Mouse (Mus musculus) testis, adult 2 months (tissue): ENCODE measurements around the gene Rab1a.
"Not testable (repeated sequence)": the region's sequence is repeated elsewhere in the genome, so short reads cannot be mapped to it uniquely, and the experiment has no call there.

Experiments
- CTCF ChIP-seq: fragments of 200-500 bp; IDR thresholded peaks from 2 replicates; pipeline ENCODE4 v1.5.1; 2012; ENCODE audit warnings: low read depth, mild to moderate bottlenecking, inconsistent platforms, low read length, moderate library complexity; ENCODE audit not compliant: control insufficient read depth, insufficient read depth, insufficient replicate concordance
- POLR2A ChIP-seq: fragments of 200-500 bp; IDR thresholded peaks from 2 replicates; pipeline ENCODE4 v1.6.1; 2012; ENCODE audit warnings: low read depth, mild to moderate bottlenecking, inconsistent platforms, low read length, moderate library complexity; ENCODE audit not compliant: control insufficient read depth

- TF ChIP-seq CTCF, POLR2A: not testable (repeated sequence)
Observed at GRCm38 (mm10) chr11:20166476-20166875, 34.8 kb upstream of the Rab1a start.
